Mouse (Mus musculus) natural killer cell, adult 2 months (primary cell): Measurements from ENCODE around the gene Otud3.
"Not testable (repeated sequence)": the region's sequence is repeated elsewhere in the genome, so short reads cannot be mapped to it uniquely, and the experiment has no call there.

Source experiments
- DNase-seq, 2 experiments: peaks; one replicate each; pipeline ENCODE4 v3.0.0; 2022; ENCODE audit warnings: low spot score in 2 of 2

Otud3 gene

DNA sequence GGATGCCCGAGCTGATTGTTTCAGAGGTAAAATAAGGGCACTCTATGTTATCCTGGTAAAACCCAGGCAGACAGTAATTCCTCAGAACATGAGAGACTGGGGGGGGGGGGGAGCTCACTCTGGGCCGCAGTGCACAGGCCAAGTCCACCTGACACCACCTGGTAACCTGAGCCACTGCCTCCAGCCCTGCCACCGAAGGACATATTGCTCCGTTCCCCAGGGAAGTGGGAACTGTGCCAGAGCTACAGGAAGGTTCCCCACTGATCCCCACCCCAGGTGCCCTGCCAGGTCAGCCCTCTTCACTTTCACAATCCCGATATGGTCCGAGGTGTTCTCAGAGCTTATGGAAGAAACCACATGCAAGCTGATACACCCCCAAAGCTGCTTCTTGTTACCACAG lies 21.1 kb downstream of the Otud3 start:
- no peak for DNase-seq

DNA sequence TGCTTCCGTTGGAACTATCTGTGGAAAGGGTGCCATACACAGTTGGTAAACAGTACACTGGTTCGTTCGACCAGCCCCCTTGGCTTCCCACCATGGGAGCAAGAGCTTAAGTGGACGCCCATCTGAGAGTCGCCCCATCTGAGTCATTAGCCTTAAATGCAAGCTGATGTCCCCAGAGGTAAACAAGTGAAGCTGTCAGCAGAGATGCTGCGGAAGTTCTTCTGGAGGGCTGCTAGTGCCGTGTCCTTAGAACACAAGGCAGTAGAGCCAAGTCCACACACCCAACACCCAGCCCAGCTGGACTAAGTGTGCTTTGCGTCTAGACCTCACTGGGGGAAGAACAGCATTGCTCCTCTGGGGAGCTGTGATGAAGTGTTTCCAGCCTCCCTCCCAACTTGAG lies 24.1 kb downstream of the Otud3 start:
- DNase-seq, result no peak

DNA sequence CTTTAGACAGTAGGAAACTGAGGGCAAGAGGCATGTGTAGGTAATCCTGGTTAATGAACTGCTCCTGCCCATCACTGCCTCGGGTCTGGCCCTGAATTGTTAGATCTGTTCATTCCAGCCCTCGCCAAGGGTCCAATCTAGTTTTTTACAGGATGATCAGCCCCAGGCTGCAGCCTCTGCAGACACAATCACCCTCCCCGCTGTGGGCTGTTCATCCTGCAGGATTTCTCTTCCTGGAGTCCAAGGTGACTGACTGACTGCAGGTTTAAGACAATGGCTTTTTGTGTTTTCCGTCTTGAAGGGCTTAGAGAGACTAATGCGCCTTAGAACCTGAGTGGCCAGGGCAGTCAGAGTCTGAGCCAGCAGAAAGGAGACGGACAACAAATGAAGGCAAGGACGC lies 24.6 kb downstream of the Otud3 start:
- no peak for DNase-seq

DNA sequence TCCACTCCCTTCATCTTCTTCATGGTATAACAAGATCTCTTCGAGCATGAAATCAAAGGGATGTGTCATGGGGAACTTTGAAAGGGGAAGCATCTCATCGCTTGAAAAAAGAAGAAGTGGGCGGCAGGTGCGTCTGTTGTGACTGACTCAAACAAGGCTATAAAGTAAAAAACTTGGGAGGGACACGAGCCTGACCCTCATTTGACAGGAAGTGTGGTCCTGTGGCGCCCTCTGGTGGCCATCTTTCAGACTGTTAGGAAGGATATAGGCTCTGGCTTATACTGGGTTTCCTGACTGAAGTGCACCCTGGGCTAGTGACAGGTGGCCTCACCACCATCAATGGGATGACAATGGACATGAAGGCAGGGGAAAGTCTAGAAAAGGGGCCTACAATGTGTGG lies 29.5 kb downstream of the Otud3 start:
- peak; percentile 44 to 86 for DNase-seq

DNA sequence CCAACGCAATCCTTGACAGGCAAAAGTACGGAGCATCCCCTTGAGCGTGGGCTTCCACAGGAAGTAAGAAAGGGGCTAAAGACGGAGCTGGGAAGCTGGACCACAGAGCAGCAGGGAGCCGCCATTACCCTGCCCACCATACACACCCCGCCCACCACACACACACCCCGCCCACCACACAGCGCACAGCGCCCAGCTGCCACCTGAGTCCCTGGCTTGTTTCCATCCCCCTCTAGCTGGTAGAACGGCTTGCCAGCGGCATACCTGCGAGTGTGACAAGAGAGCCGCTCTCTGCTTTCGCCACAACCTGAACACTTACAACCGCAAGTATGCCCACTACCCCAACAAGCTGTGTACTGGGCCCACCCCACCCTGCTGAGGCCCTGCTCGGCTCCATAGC lies 31.6 kb downstream of the Otud3 start:
- DNase-seq, result no peak

DNA sequence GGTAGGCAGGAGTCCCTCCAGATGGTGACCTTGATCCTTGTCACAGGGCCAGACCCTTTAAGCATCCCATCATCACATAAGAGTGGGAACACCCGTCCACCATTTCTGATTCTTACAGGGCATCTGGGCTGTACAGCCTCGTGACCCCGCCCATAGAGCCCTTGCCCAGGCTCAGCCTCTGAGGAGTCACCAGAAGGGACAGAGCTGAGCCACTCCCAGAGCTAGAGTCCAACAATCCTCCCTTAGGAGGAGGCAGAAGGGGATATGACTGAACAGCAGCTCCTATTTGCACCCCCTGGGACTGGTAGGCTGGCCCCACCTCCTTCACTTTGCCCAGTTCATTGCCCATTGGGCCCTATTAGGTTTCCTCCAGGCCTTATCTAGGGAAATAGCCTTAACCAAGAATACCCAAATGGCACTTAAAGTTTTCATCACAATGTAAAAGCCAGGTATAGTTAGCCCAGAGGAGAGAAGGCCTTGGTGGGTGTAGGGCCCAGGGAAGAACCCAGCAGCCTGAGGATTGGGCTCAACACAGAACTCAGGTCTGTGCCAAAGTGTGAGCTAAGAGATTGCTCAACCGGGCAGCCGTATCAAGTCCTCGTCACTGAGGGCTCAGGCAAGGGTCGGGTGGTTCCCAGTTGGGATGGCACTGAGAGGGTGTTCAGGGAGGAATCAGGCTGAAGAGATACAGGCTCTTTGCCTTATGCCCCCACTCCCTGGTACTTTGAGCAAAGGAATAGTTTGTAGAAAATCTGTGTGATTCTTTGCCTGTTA lies 32.7 kb downstream of the Otud3 start:
- DNase-seq, result no peak

DNA sequence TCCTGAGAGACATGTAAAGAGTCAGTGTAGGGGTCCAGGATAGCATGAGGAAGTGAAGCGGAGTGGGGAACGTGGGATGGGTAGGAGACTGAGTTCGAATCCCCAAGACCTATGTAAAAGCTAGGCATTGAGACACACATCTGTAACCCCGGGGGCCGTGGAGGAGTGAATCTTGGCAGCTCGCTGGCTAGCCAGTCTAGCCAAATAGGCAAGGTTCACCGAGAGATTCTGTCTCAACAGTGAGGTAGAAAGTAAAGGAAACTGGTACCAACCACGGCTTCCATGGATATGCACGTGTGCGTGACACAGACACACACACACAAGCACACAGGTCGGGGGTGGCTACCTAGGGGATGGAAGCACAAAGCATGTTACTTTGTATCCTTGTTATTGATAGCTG lies 33.9 kb downstream of the Otud3 start:
- DNase-seq, result no peak

DNA sequence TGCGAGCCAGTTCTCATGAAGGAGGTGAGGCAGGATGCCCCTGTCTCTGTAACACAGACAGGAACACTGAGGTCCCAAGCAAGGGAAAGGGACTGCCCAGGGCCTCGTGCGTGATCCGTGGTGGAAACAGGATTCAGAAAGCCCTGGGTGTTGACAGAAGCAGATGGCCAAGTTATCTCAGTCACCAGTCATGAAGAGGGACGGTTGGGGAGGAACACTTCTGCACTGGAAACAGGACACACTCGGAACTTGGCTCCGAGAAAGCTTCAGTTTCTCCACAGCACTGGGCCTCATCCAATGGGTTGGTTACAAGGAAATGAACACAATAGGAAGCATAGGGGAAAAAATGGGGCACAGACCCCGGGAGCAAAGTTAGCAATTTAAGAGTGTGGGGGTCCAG lies 35.0 kb downstream of the Otud3 start:
- no peak for DNase-seq

DNA sequence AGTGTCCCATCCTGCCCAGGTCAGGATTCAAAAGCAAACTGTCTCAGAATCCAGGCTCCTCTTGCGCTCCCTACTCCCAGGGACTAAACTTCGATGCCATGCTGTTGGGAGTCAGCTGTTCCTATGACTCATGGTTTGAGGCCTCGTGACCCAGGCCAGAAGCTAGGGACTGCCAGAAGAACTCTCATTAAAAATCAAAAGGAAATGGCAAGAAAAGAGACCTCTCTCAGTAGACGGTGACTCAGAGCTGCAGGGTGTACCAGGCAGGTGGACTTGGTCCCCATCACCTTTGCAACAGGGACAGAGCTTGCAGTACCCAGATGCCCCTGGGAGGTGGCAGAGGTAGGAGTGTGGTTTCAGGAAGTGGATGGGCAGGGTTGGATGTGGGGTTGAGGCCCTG lies 36.0 kb downstream of the Otud3 start, which contains the start of gene Pla2g2e:
Pla2g2e (plus strand) TSS at position 212 of the 400 bp plus-strand sequence.
- DNase-seq, result no peak

DNA sequence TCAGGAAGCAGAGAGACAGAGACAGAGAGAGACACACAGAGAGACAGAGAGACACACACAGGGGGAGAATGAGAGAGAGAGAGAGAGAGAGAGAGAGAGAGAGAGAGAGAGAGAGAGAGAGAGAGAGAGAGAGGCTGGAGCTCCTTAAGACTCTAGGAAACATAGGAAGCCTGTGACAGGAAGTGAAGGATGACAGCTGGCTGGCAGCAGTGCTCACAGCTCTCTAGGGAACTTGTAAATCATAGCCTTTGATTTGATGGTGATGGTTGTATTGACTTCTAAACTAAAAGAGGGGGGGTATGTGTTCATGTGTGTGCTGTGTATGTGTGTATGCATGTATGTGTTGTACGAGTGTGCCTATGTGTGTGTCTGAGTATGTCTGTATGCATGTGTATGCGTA lies 37.8 kb downstream of the Otud3 start:
- no peak for DNase-seq

DNA sequence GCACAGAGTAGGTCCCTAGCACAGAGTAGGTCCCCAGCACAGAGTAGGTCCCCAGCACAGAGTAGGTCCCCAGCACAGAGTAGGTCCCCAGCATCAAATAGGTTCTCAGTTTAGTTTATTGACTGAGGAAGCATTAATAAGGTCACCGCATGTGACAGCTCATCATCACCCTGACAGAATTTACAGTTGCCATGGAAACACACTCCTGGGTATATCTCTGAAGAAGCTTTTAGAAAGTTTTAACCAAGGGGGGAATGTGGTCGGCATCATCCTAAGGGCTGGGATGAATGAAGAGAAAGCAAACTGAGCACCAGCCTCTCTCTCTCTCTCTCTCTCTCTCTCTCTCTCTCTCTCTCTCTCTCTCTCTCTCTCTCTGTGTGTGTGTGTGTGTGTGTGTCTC lies 38.5 kb downstream of the Otud3 start:
- not testable (repeated sequence) for DNase-seq

DNA sequence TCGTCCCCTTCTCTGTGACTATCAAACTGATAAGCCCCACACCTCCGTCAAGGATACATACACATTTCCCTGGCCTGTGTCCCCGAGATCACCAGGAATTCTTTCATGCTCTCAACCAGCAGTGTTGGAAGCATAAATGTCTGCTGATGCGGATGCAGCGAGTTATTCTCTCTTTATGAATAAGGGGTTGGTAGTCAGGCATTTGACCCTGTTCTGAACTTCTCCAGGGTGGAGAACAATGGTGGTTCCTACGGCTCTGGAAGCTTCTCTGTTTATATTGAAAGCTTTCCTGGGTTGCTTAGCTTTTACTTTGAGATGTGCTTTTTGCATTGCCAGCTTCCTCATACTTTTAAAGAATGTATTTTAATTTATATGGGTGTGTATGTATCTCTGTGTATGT lies 39.9 kb downstream of the Otud3 start, which contains the start of gene Gm13030:
Gm13030 (minus strand) TSS at position 101 of the 400 bp plus-strand sequence.
- DNase-seq, result no peak

DNA sequence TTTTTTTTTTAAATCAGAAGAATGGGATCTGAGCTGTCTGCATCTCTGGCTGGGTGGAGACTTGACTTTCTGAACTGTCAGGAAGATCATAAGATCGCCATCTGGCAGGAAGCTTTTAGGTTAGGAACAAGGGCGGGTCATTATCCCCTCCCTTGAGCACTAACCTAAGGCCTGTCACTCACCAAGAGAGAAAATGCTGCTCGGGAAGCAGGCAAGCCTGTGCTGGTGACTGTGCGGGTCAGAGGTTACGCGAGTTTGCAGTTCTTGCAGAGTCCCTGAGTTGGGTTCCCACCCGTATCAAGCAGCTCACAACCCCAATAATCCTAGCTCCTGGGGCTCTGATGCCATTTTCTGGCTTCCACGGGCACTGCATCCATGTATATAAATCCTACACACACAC lies 45.1 kb downstream of the Otud3 start:
- no peak for DNase-seq

DNA sequence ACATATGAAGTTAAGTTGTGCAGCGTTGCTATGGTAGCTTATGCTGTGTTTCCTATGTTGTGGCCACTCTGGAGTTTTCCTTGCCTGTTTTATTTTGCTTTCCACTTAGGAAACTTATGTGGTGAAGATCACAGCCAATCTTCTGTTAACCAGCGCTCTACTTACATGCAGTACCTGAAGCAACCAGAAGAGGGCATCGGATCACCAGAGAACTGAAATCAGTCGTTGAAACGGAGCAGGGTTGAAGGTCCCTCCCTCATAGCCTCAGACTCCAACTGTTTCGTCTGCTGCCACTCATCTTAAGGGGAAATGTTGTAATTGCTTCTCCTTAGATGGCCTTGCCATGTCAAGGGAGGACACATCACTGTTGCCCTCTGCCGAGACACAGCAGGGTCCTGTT lies 47.3 kb downstream of the Otud3 start:
- DNase-seq, result peak; percentile 44 to 72

DNA sequence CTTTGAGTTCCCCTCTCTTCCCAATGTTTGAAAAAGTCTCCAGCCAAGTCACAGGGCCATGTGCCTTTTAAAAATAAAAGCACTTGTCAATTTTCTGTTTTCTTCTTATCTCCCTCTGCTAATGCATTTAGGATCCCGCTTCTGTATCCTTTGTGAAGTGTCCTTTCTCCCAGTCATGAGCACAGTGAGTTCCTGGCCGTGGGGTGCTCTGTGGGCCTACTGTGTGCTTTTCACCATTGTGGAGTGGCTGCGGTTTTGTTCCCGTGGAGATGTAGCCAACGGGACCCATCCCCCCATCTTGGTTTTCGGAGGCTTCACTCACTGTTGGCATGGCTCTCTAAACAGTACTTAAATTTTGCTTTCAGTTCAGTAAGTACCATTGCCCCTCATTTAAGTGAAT lies 47.8 kb downstream of the Otud3 start:
- DNase-seq, result no peak

DNA sequence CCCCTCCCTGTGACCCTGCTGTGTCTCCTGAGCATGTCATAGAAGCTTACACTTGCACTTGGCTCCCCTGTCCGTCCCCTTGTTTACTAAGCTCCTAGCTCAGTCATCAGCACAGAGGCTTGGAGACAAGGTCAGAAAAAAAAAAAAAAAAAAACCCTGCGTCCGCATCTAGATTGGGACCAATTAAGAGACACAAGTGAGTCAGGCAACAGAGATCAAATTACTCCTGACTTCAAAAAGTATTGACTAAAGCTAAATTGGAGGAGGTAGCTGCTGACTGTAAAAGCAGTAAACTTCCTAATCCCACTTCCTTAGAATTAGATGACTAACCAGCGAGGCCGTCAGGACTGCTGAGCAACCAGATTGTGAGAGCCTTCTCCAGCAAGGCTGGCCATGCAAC lies 48.7 kb downstream of the Otud3 start:
- no peak for DNase-seq

DNA sequence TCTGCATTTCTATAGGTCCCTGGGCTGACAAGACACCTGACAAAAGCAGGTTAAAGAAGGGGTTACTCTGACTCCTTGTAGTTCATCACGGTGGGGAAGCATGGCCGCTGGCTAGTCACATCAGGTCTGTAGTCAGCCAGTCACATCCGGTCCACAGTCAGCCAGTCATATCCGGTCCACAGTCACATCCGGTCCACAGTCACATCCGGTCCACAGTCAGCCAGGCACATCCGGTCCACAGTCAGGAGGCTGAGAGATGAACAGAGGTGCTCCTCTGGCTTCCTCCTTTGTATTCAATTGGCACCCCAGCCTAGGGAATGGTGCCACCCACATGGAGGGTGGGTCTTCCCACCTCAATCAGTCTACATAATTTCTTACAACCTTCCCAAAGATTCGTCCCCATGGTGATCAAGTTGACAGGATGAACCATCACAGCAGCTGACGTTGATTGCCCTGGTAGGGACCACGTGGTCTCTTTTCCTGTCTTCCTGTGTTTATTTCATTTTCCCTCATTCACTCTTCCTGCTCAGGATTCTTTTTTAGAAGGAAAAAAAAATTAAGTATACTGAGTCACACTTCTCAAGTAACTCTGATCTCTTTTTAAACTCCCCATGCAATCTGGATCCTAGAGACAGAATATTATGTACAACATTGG lies 50.3 kb downstream of the Otud3 start, which contains the start of gene Pla2g5:
Pla2g5 (minus strand) TSS at position 139 of the 655 bp plus-strand sequence.
- peak; percentile 26 to 33 for DNase-seq

DNA sequence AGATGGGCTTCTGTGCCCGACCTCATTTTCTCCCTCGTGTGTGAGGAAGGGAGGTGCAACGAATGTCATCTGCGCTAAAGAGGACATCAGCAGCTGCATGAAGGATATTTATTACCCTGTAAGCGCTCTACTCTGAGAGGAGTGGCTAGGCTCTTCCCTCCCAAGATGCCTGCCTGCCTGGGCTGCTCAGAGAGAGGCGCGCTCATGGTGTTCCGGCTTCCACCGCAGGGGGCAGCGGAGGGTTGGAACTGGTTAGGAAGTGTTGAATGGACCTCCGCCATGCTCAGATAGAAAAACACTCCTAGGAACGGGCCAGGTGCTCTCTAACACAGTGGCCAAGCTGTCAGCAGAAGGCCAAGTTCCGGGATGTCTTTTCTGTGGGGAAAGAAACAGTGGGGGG lies 54.0 kb downstream of the Otud3 start:
- DNase-seq, result no peak

DNA sequence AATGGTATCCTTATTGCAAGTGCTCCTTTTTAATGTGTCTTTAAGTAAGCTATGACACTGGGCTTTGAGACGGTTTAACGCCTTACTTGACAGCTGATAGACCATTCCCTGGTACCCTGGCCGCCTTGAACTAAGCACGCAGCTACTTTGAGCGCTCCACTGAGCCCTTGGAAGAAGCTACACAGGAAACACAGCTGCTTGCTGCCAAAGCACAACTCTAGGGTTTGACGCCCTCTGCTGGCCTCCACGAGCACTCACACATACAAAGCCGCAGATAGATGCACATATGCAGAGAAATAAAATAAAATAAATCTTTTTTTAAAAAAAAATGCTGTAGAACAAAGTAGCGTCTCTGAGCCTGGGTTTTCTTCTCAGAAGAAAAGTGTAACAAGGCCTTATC lies 54.5 kb downstream of the Otud3 start:
- no peak for DNase-seq

DNA sequence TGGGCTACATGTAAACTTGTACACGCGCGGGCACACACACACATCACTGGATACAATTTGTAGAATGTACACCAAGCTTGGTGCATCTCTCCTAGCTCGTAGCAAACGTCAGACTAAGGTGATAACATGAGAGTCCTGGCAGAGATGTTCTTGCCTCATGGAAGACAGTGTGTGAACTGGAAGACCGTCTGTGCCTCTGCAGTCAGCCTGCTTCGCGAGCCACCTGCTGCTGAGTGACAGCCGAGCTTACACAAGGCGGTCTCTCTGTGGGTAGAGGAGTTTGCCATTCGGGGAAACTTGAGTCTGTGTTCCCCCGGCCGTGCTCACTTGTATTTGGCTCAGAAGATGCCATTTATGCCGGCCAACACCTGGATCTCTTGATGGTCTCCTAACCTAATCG lies 55.3 kb downstream of the Otud3 start:
- no peak for DNase-seq

DNA sequence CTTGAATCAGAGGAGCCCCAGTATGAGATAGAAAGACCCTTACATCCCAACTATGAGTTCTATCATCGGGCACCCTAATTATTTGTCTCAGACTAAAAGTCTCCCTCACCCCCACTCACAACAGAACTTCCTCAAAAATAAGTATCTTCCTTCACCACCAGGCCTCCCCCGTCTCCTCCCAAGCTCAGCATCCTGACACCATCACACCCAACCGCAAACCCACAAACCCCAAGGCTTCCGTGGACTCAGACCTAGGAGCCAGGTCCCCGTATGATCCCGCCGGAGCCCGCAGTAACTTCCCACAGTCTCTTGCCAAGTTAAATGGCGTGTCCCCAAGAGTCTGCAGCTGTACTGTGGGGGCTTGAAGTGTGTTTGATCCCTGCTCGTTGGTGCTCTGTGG lies 56.2 kb downstream of the Otud3 start:
- no peak for DNase-seq

DNA sequence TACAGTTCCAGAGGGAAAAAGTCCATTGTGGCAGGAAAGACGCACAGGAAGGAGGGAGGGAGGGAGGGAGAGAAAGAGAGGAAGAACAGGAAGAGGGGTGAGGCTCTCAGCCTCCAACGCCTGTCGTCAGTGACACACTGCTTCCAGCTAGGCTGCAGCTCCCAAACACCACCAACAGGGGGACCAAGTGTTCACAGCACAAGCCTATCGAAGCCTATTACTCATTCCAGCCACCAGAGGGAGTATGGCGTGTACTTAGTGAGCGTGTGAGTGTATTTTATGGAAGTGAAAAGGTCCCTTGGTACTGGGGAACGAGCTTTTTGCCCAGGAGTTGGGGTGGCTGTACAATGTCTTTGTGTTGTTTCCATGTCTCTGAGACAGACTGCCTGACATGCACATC lies 57.3 kb downstream of the Otud3 start:
- DNase-seq, result peak; percentile 26 to 48

DNA sequence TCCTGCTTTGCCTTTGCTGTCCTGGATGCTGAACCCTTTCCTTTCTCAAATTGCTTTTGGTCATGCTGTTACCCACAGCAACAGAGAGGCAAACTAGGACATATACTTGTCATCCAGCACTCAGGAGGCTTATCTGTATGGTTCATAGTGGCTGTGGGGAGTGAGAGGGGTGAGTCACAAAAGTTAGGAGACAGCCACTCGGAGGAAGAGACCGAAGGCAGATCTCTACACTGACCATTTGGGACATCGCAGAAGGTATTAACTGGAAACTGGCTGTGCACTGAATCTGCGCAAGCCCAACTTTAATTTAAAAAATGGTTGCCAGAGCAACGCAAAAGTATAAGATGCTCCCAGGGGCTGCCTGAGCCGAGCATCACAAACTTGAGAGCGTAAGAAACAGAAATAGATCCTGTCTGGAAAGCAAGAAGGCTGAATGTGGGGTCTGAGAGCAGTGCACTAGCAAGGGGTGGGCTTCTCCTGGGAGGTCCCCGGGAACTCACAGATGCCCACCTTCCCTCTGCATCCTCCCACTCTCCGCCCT lies 58.6 kb downstream of the Otud3 start:
- DNase-seq, result no peak
